Mouse (Mus musculus) ES-E14 (cell line): ENCODE results near the gene Lrp4.

Experiments
- CHD2 ChIP-seq: IDR thresholded peaks from 2 replicates; pipeline ENCODE4 v1.6.1; 2014; ENCODE audit warnings: mild to moderate bottlenecking, low read depth, low read length, inconsistent platforms
- HCFC1 ChIP-seq: IDR thresholded peaks from 2 replicates; pipeline ENCODE4 v1.6.1; 2012; ENCODE audit warnings: low read length, inconsistent platforms, borderline replicate concordance; ENCODE audit not compliant: insufficient read depth
- MAFK ChIP-seq: IDR thresholded peaks from 2 replicates; pipeline ENCODE4 v1.6.1; 2014; ENCODE audit warnings: mild to moderate bottlenecking, low read depth, low read length, inconsistent platforms; ENCODE audit not compliant: insufficient read depth
- ZC3H11A ChIP-seq: IDR thresholded peaks from 2 replicates; pipeline ENCODE4 v1.6.1; 2012; ENCODE audit warnings: low read depth, mild to moderate bottlenecking, inconsistent platforms, low read length, borderline replicate concordance
- ZNF384 ChIP-seq: IDR thresholded peaks from 2 replicates; pipeline ENCODE4 v1.6.1; 2012; ENCODE audit warnings: low read depth, low read length, inconsistent platforms

GRCm38 (mm10) chr2:91460771-91461170, 3.5 kb downstream of the Lrp4 start:
- TF ChIP-seq MAFK (no peak), HCFC1 (no peak), ZC3H11A (no peak), CHD2 (no peak), ZNF384 (no peak)
